Mouse (Mus musculus) cortical plate, adult 2 months (tissue): ENCODE data around the gene Olfr688. TPM values are rescaled to one million over a fixed set of nuclear protein-coding genes. Genes with fewer than 3 reads are reported as not detected.

Experiments used
- H3K27ac ChIP-seq: fragments of 200-500 bp; 2 replicates; pipeline ENCODE4 v1.5.1; 2012; ENCODE audit warnings: low read length, control low read depth, inconsistent platforms; ENCODE audit not compliant: insufficient read depth
- H3K4me1 ChIP-seq: fragments of 200-500 bp; 2 replicates; pipeline ENCODE4 v1.6.1; 2011; ENCODE audit warnings: low read length; ENCODE audit not compliant: control insufficient read depth, insufficient read depth
- H3K4me3 ChIP-seq: fragments of 200-500 bp; 2 replicates; pipeline ENCODE4 v1.5.1; 2011; ENCODE audit warnings: mild to moderate bottlenecking, low read length, control low read depth; ENCODE audit not compliant: insufficient read depth
- CTCF ChIP-seq: fragments of 200-500 bp; IDR thresholded peaks from 2 replicates; pipeline ENCODE4 v1.5.1; 2011; ENCODE audit warnings: mild to moderate bottlenecking, control low read depth, low read length; ENCODE audit not compliant: insufficient read depth; ENCODE audit errors: extremely low read depth
- POLR2A ChIP-seq: fragments of 200-500 bp; IDR thresholded peaks from 2 replicates; pipeline ENCODE4 v1.6.1; 2011; ENCODE audit warnings: mild to moderate bottlenecking, low read length, control low read depth; ENCODE audit not compliant: insufficient read depth; ENCODE audit errors: extremely low read depth
- polyA plus RNA-seq: library from polyadenylated mRNA; depleted of rRNA; stranded (reverse); fragments of >200 nt; gene quantifications from 2 replicates; pipeline ENCODE4 v1.2.3, GENCODE M21; 2012; rRNA removed

Olfr688 gene
- polyA plus RNA-seq, result not detected in 2 replicates

- Histone ChIP-seq H3K4me3 (no peak within 1 kb of the TSS), H3K4me1 (no peaks in the 10 kb centered on the region), H3K27ac (no peak within 1 kb of the TSS)
- no peak for TF ChIP-seq CTCF
- TF ChIP-seq POLR2A, result no peak
Measured at GRCm38 (mm10) chr7:105287795-105288194, at the start of gene Olfr688. Gene Olfr688 (plus strand): TSS chr7:105288095.

DNA sequence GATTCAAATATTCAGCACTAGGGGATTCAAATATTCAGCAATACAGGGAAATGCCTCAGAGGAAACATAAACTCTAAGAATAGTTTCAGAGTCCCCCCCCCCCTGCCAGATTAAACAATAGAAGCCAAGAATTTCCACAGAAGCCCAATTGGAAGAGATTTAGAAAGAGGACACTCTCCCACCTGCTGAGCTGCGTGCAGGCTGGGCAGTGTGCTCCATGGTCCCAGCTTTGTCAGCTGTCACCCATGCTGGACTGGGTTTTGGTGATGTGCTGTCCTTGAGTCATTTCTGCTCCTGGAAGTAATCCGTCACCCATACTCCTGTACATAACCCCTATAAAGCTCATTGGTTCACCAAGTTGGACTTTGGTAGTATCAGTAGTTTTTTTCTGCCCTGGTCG lies 40.2 kb upstream of the Olfr688 start:
- TF ChIP-seq CTCF, result no peak
- no peak for TF ChIP-seq POLR2A
- no peak overlapping the region for H3K27ac ChIP-seq
- no peaks in the 10 kb centered on the region for H3K4me1 ChIP-seq
- H3K4me3 ChIP-seq, result no peak overlapping the region

GRCm38 (mm10) chr7:105248197-105248596 lies 39.7 kb upstream of the Olfr688 start:
- Histone ChIP-seq H3K4me3 (no peak overlapping the region), H3K27ac (no peak overlapping the region), H3K4me1 (no peaks in the 10 kb centered on the region)
- TF ChIP-seq CTCF (no peak), POLR2A (no peak)

- no peak for TF ChIP-seq CTCF
- no peak for TF ChIP-seq POLR2A
- Histone ChIP-seq H3K4me1 (no peaks in the 10 kb centered on the region), H3K4me3 (no peak overlapping the region), H3K27ac (no peak overlapping the region)
Measured at GRCm38 (mm10) chr7:105256656-105257055, 31.2 kb upstream of the Olfr688 start.

GRCm38 (mm10) chr7:105272426-105272825 lies 15.5 kb upstream of the Olfr688 start:
- Histone ChIP-seq H3K27ac (no peak overlapping the region), H3K4me3 (no peak overlapping the region), H3K4me1 (no peaks in the 10 kb centered on the region)
- TF ChIP-seq CTCF (no peak), POLR2A (no peak)

GRCm38 (mm10) chr7:105290051-105290450 lies 2.2 kb downstream of the Olfr688 start:
- H3K4me1 ChIP-seq, result no peaks in the 10 kb centered on the region
- H3K27ac ChIP-seq, result no peak overlapping the region
- no peak for TF ChIP-seq CTCF
- no peak for TF ChIP-seq POLR2A
- no peak overlapping the region for H3K4me3 ChIP-seq

DNA sequence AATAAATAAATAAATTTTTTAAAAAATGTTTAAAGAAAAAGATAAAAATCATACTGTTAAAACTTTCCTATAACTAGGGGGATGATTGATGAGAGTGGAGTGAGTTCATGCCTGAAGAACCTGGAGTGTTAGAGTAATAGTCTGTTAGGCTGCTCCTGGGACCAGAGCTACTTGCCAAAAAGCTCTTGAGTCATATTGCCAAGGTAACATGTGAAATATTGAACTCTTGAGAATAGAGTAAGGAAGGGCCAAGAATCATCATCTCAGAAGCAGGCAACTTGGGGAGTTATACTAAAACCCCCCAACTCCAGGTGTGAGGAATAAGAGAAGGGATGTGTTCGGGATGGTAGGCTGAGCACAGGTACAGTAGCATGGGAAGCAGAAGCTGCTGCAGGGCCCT lies 23.0 kb downstream of the Olfr688 start, which contains the start of gene Olfr689:
TSS of gene Olfr689 (plus strand) at position 301 of the 400 bp plus-strand sequence.
- TF ChIP-seq POLR2A, result no peak
- no peak for TF ChIP-seq CTCF
- Histone ChIP-seq H3K4me1 (no peaks in the 10 kb centered on the region), H3K27ac (no peak within 1 kb of the TSS), H3K4me3 (no peak within 1 kb of the TSS)

DNA sequence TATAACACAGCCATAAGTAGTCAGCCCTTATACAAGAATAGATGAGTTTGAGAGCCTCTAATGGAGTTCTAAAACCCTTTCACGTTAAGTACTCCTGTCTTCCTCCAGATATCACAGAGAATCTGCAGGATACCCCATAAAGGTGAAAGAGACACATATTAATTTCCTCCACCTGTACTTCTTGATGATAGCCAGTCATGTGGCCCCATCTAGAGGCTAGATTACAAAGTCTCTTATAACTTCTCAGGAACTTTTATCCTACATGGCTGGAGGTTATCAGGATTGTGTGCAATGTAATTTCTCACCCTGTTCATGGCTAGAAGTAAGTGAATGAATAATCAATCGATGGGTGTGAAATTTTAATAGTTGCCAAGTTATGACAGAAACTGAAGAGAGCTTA lies 37.4 kb downstream of the Olfr688 start:
- TF ChIP-seq POLR2A, result no peak
- no peak for TF ChIP-seq CTCF
- Histone ChIP-seq H3K4me1 (no peaks in the 10 kb centered on the region), H3K4me3 (no peak overlapping the region), H3K27ac (no peak overlapping the region)

DNA sequence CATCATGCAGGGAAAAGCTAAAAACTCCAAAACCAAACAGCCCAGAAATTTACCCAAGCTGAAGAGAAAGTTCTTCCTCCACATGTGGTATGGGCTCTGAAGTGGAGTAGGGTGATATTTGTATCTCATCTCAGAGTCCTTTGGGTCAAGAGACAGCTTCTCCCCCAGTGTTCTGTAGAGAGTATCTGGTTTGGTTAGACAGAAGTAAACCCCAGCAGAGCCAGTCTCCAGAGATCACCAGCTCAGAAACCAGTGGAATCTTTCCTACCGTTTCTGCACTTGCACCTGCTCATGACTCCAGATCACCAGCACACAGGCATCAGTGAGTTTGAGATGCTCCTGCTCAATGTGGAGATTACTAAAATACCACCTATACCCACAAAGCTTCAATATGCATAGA lies 46.1 kb downstream of the Olfr688 start, which contains the start of gene Olfr690:
TSS of gene Olfr690 (minus strand) at position 101 of the 400 bp plus-strand sequence.
- Histone ChIP-seq H3K27ac (no peak within 1 kb of the TSS), H3K4me3 (no peak within 1 kb of the TSS), H3K4me1 (no peaks in the 10 kb centered on the region)
- TF ChIP-seq CTCF (no peak), POLR2A (no peak)

Other genes with a start within 250 kb of the Olfr688 start
- not detected in 2 replicates for gene Olfr677, start 236.7 kb upstream of the Olfr688 start, polyA plus RNA-seq
- gene Olfr678, start 223.6 kb upstream of the Olfr688 start, polyA plus RNA-seq, result not detected in 2 replicates
- gene Olfr679, start 206.9 kb upstream of the Olfr688 start, polyA plus RNA-seq, result not detected in 2 replicates
- not detected in 2 replicates for gene Olfr680-ps1, start 195.3 kb upstream of the Olfr688 start, polyA plus RNA-seq
- gene Olfr681, start 171.3 kb upstream of the Olfr688 start, polyA plus RNA-seq, result not detected in 2 replicates
- gene Olfr683, start 141.1 kb upstream of the Olfr688 start, polyA plus RNA-seq, result not detected in 2 replicates
- gene Olfr684, start 124.4 kb upstream of the Olfr688 start, polyA plus RNA-seq, result not detected in 2 replicates
- not detected in 2 replicates for gene Olfr685, start 102.1 kb upstream of the Olfr688 start, polyA plus RNA-seq
- 0.13 TPM in 1 of 2 replicates, not detected in the other for gene Olfr686, start 80.6 kb upstream of the Olfr688 start, polyA plus RNA-seq
- not detected in 2 replicates for gene Olfr689, start 23.1 kb downstream of the Olfr688 start, polyA plus RNA-seq
- 0.77 and 0.78 TPM in 2 replicates for gene Olfr690, start 46.0 kb downstream of the Olfr688 start, polyA plus RNA-seq
- gene Olfr691, start 54.2 kb downstream of the Olfr688 start, polyA plus RNA-seq, result 0.72 and 0.88 TPM in 2 replicates
- not detected in 2 replicates for gene Olfr692, start 80.1 kb downstream of the Olfr688 start, polyA plus RNA-seq
- not detected in 2 replicates for gene Gm5901, start 86.9 kb downstream of the Olfr688 start, polyA plus RNA-seq
- gene Fam160a2, start 112.0 kb downstream of the Olfr688 start, polyA plus RNA-seq, result 48.8 and 50.2 TPM in 2 replicates
- 1.8 and 2.3 TPM in 2 replicates for gene Cnga4, start 116.5 kb downstream of the Olfr688 start, polyA plus RNA-seq
- gene Cckbr, start 137.6 kb downstream of the Olfr688 start, polyA plus RNA-seq, result 99.5 and 100 TPM in 2 replicates
- 30.9 and 32.1 TPM in 2 replicates for gene Cavin3, start 194.2 kb downstream of the Olfr688 start, polyA plus RNA-seq